Mouse (Mus musculus) neural tube, embryonic 11.5 days (tissue): ENCODE results near the gene Parm1. TPM values are rescaled to one million over a fixed set of nuclear protein-coding genes. Genes with fewer than 3 reads are reported as not detected.

Experiments used
- ATAC-seq: fragments of 200-750 bp; cut with Nextera tagmentation; 2 replicates; pipeline ENCODE4 v1.8.0; 2017; ENCODE audit warnings: moderate number of reproducible peaks, mild to moderate bottlenecking, moderate TSS enrichment, moderate library complexity; ENCODE audit not compliant: insufficient read depth, low FRiP score, low TSS enrichment
- DNase-seq: peaks from one replicate; pipeline ENCODE4 v3.0.0-alpha.2; 2015; ENCODE audit warnings: low spot score
- H3K27ac ChIP-seq: fragments of 300-500 bp; sonication (generic); 2 replicates; pipeline ENCODE4 v1.5.1; 2014; ENCODE audit warnings: low read depth, mild to moderate bottlenecking, low read length
- H3K27me3 ChIP-seq: fragments of 300-500 bp; sonication (generic); 2 replicates; pipeline ENCODE4 v1.6.1; 2014; ENCODE audit warnings: mild to moderate bottlenecking, low read length, mixed read lengths; ENCODE audit not compliant: control insufficient read depth, insufficient read depth
- H3K36me3 ChIP-seq: fragments of 300-500 bp; sonication (generic); 2 replicates; pipeline ENCODE4 v1.6.1; 2014; ENCODE audit warnings: mild to moderate bottlenecking, low read length, moderate library complexity, mixed read lengths; ENCODE audit not compliant: control insufficient read depth, insufficient read depth
- H3K4me1 ChIP-seq: fragments of 300-500 bp; sonication (generic); 2 replicates; pipeline ENCODE4 v1.6.1; 2014; ENCODE audit warnings: low read length, mixed read lengths; ENCODE audit not compliant: control insufficient read depth, insufficient read depth
- H3K4me2 ChIP-seq: fragments of 300-500 bp; sonication (generic); 2 replicates; pipeline ENCODE4 v1.6.1; 2014; ENCODE audit warnings: low read depth, mild to moderate bottlenecking, moderate library complexity
- H3K4me3 ChIP-seq: fragments of 300-500 bp; sonication (generic); 2 replicates; pipeline ENCODE4 v1.5.1; 2014; ENCODE audit warnings: low read depth, low read length
- H3K9ac ChIP-seq: fragments of 300-500 bp; sonication (generic); 2 replicates; pipeline ENCODE4 v1.6.1; 2014; ENCODE audit warnings: mild to moderate bottlenecking, low read length
- H3K9me3 ChIP-seq: fragments of 300-500 bp; sonication (generic); 2 replicates; pipeline ENCODE4 v1.6.1; 2016; ENCODE audit warnings: low read length; ENCODE audit not compliant: control insufficient read depth
- WGBS: fragments of 180-500 bp; shearing (Covaris S2); extraction: QIAGEN DNeasy Blood & Tissue Kit; methylation state at CpG from one replicate; pipeline ENCODE4 v1.1.7; 2014; 5-methylcytosine and 5-hydroxymethylcytosine counted together
- polyA plus RNA-seq: library from polyadenylated mRNA; unstranded; fragments of >200 nt; fragmentation: Nextera tagmentation; extraction: Ambion mirVana; gene quantifications from 2 replicates; pipeline ENCODE4 v1.2.1, GENCODE M21; 2014

Parm1 gene
- polyA plus RNA-seq, 1 experiment from 2014 or later, result 17.6 TPM

- Histone ChIP-seq H3K27ac (no peak overlapping the region), H3K36me3 (no peaks in the 10 kb centered on the region), H3K9me3 (no peaks in the 10 kb centered on the region), H3K9ac (no peak overlapping the region), H3K4me3 (no peak overlapping the region), H3K4me2 (no peak overlapping the region), H3K27me3 (no peaks in the 10 kb centered on the region), H3K4me1 (no peaks in the 10 kb centered on the region)
- no peak for DNase-seq
- 68% methylated on average over 5 of the region's 5 CpGs for WGBS
- ATAC-seq, result no peak
Observed at GRCm38 (mm10) chr5:91504320-91504922, 13.0 kb upstream of the Parm1 start.

- Histone ChIP-seq H3K36me3 (no peaks in the 10 kb centered on the region), H3K9me3 (no peaks in the 10 kb centered on the region), H3K27ac (no peak overlapping the region), H3K4me1 (peaks cover 12% of the 10 kb centered on the region; the same call in 1 of the 2 replicates), H3K27me3 (peaks cover 13% of the 10 kb centered on the region), H3K4me2 (peak overlapping the region; percentile 81), H3K9ac (no peak overlapping the region), H3K4me3 (peak overlapping the region; percentile 46; the same call in 1 of the 2 replicates)
- 19% methylated on average over 6 of the region's 6 CpGs for WGBS
- no peak for DNase-seq
- no peak for ATAC-seq
Observed at GRCm38 (mm10) chr5:91517077-91517476, 338 bp upstream of the Parm1 start.

DNA sequence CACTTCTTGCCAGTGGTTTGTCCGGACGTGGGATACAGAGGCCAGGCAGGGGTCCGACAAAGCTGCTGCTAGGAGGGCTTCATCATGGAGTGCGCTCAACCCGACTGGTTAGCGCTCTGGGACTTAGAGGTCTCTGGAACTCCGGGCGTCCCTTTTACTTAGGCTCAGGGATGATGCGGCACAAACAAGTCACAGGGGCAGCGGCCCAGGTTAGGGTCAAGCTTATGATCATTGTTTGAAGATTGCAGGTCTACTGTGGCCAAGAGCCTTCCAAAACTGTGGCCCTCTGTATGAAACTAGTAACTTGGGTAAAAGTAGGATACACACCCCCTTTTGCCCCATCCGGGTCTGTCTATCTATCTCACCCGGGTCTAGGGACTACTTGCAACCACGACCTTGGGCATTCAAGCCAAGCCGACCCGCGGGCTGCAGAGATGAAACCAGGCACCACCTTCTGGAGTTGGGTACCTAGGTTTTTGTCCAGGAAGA is 931 bp downstream of the Parm1 start:
- H3K9me3 ChIP-seq, result no peaks in the 10 kb centered on the region
- H3K4me1 ChIP-seq, result peaks cover 12% of the 10 kb centered on the region; the same call in 1 of the 2 replicates
- ATAC-seq (no peak), DNase-seq (peak; percentile 38)
- peak overlapping the region; percentile 31; the same call in 1 of the 2 replicates for H3K9ac ChIP-seq
- H3K36me3 ChIP-seq, result no peaks in the 10 kb centered on the region
- H3K27me3 ChIP-seq, result peaks cover 13% of the 10 kb centered on the region
- H3K4me3 ChIP-seq, result peak overlapping the region; percentile 46
- H3K27ac ChIP-seq, result no peak overlapping the region
- WGBS, result 3% methylated on average over 16 of the region's 16 CpGs
- H3K4me2 ChIP-seq, result peak overlapping the region; percentile 81

DNA sequence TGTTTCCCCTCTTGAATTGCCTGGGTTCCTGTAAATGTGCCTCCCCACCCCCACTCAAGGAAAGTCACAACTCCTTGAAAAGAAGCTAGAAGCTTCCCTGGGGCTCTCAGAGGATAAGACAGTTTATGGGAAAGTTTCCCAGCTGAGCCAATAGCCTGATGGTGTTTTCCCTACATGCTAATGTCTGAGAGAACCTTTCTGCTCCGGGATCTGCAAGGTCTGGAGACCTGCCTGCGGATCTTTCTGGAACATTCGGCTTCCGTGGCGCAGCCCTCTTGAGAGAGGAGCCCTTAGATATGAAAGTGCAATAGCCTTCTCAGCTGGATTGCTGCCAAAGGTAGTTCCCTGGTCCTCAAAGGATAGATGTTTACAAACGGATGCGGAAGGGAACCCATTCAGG is 1.5 kb downstream of the Parm1 start:
- peaks cover 13% of the 10 kb centered on the region for H3K27me3 ChIP-seq
- peak overlapping the region; percentile 46; the same call in 1 of the 2 replicates for H3K4me3 ChIP-seq
- no peaks in the 10 kb centered on the region for H3K9me3 ChIP-seq
- no peak overlapping the region for H3K9ac ChIP-seq
- H3K36me3 ChIP-seq, result no peaks in the 10 kb centered on the region
- DNase-seq (peak; percentile 18), ATAC-seq (no peak)
- no peak overlapping the region for H3K27ac ChIP-seq
- 24% methylated on average over 7 of the region's 7 CpGs for WGBS
- H3K4me1 ChIP-seq, result peaks cover 12% of the 10 kb centered on the region; the same call in 1 of the 2 replicates
- H3K4me2 ChIP-seq, result peak overlapping the region; percentile 81

DNA sequence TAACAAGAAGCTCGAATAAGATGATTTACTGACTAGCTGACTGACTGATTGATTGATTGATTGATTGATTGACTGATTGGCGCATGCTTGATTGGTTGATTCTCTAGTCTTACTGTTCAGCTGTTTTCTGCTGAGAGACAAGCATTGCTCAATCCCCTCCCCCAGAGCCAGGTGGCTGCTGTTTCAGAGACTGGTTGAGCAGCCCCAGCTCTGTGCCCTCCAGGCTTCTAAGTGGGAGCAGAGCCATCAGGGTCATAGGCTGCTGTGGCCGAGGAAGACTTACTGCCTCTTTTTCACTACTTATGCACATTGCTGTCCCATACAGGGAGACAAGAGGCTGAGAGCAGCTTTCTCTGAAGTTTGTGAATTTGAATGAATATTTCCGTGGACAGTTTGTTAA is 2.1 kb downstream of the Parm1 start:
- Histone ChIP-seq H3K36me3 (no peaks in the 10 kb centered on the region), H3K27ac (no peak overlapping the region), H3K4me1 (peaks cover 12% of the 10 kb centered on the region; the same call in 1 of the 2 replicates), H3K27me3 (peaks cover 13% of the 10 kb centered on the region), H3K9me3 (no peaks in the 10 kb centered on the region), H3K4me2 (no peak overlapping the region; the same call in 1 of the 2 replicates), H3K9ac (no peak overlapping the region), H3K4me3 (no peak overlapping the region)
- no peak for ATAC-seq
- DNase-seq, result peak; percentile 24
- 50% methylated on average over 4 of the region's 4 CpGs for WGBS

GRCm38 (mm10) chr5:91532748-91533496 is 15.5 kb downstream of the Parm1 start:
- WGBS, result 85% methylated on average over 10 of the region's 10 CpGs
- Histone ChIP-seq H3K9me3 (no peaks in the 10 kb centered on the region), H3K4me3 (no peak overlapping the region), H3K4me2 (no peak overlapping the region), H3K36me3 (no peaks in the 10 kb centered on the region), H3K4me1 (no peaks in the 10 kb centered on the region), H3K9ac (no peak overlapping the region), H3K27me3 (no peaks in the 10 kb centered on the region), H3K27ac (no peak overlapping the region)
- DNase-seq (no peak), ATAC-seq (no peak)

- DNase-seq, result no peak
- Histone ChIP-seq H3K4me1 (no peaks in the 10 kb centered on the region), H3K9ac (no peak overlapping the region), H3K4me3 (no peak overlapping the region), H3K27me3 (no peaks in the 10 kb centered on the region), H3K9me3 (no peaks in the 10 kb centered on the region), H3K27ac (no peak overlapping the region), H3K36me3 (no peaks in the 10 kb centered on the region), H3K4me2 (no peak overlapping the region)
- ATAC-seq, result no peak
- WGBS, result 84% methylated on average over 7 of the region's 7 CpGs
Observed at GRCm38 (mm10) chr5:91559071-91559610, 41.7 kb downstream of the Parm1 start.

- no peak for DNase-seq
- ATAC-seq, result no peak
- H3K4me2 ChIP-seq, result no peak overlapping the region
- H3K4me1 ChIP-seq, result no peaks in the 10 kb centered on the region
- H3K36me3 ChIP-seq, result no peaks in the 10 kb centered on the region
- no peak overlapping the region for H3K4me3 ChIP-seq
- no peaks in the 10 kb centered on the region for H3K9me3 ChIP-seq
- H3K9ac ChIP-seq, result no peak overlapping the region
- no peaks in the 10 kb centered on the region for H3K27me3 ChIP-seq
- no peak overlapping the region for H3K27ac ChIP-seq
- WGBS, result 68% methylated on average over 2 of the region's 2 CpGs
Observed at GRCm38 (mm10) chr5:91559711-91560110, 42.3 kb downstream of the Parm1 start.
